Mouse (Mus musculus): ENCODE measurements around the gene Klhdc2.

Klhdc2 gene

DNA sequence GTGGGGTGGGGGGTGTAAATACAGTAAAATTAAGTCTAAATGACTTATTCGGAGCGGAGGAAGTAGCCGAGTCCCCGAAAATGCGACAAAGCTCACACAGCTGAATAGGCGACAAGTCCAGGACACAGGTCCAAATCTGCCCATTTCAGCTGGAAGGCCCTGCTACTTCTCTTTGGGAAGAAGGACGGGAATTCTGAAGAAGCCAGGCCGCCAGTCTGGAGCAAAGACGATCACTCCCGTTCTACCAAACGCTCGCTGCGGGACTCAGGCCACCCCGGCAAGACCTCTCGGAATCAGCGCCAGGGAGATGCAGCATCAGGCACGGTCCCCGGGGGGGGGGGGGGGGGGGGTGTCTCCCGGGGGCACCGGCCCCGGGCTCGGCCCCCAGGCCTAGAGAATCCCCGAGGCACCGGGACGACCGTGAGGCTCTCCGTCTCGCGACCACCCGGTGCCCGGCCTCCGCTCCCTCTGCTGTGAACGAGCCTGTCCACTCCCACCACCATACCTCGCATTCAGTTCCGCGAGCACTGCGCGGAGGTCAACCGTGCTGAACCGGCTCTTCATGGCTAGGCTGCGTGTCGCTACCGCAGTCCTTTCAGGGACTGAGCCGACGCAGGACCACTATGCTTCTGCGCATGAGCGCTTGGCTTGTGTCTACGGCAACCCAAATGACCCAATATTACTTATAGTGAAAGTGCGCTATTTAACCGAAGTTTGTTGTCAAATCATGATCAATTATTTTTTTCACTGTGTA, 60.2 kb downstream of the Klhdc2 start, which contains the start of gene Nemf:
Gene Nemf, minus strand, starts transcription at position 620 of the 754 bp plus-strand sequence.
- no peak for TF ChIP-seq GATA4 (IDR thresholded peaks at IDR 0.05; ENCODE audit: insufficient replicate concordance, low read length)

DNA sequence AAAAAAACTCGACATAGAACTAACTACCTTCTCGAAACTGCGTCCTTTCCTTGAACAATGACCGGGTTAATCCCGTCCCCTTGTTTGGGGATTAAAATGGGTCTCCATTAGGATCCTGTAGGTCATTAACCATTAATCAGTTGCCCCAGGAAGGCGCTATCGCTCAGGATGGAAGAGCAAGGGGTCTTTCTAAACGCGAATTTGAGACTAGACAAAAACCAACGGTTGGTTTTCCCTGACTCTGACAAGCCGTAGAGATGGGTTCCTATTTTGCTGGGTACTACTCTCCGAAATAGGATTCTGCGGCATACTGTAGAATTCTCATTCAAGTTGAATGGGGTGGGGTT, 60.8 kb downstream of the Klhdc2 start:
- TF ChIP-seq GATA4 (IDR thresholded peaks at IDR 0.05; ENCODE audit: insufficient replicate concordance, low read length), result no peak; the same call in 1 of the 2 replicates

Data from liver, adult (tissue).